Mouse (Mus musculus) cerebellum, adult 2 months (tissue): ENCODE data around the gene Dnase1l1.

Source experiments
- CTCF ChIP-seq: fragments of 200-500 bp; IDR thresholded peaks from 2 replicates; pipeline ENCODE4 v1.5.1; 2011; ENCODE audit warnings: low read depth, mild to moderate bottlenecking, control low read depth, low read length, moderate library complexity, borderline replicate concordance; ENCODE audit not compliant: insufficient read depth
- POLR2A ChIP-seq: fragments of 200-500 bp; IDR thresholded peaks from 2 replicates; pipeline ENCODE4 v1.6.1; 2011; ENCODE audit warnings: low read length, control low read depth, borderline replicate concordance; ENCODE audit not compliant: insufficient read depth

DNA sequence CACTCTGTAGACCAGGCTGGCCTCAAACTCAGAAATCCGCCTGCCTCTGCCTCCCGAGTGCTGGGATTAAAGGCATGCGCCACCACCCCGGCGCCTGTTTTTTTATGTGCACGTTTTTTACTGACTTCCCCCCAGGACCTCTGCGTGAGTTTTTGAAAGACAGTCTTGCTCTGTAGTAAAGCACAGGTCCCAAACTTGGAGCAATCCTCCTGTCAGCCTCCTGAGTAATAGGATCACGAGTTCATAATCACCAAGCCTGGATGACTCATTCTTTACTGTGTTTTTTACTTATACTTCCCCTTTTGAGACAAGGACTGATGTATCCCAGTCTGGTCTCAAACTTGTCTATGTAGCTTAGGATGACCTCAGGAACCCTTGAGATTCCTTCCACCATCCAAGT, 4.2 kb downstream of the Dnase1l1 start:
- no peak for TF ChIP-seq POLR2A
- TF ChIP-seq CTCF, result no peak
